Mouse (Mus musculus): ENCODE results near the gene Ank2. TPM values are rescaled to one million over a fixed set of nuclear protein-coding genes. Genes with fewer than 3 reads are reported as not detected.

The Ank2 gene
- total RNA-seq, 2 experiments from 2014 or later: 969 to 1,019 TPM

- DNase-seq (ENCODE audit: low spot score in 2 of 2): no peak
Observed at GRCm38 (mm10) chr3:126921941-126922340, 577.2 kb downstream of the Ank2 start.

GRCm38 (mm10) chr3:126920296-126920695, 578.9 kb downstream of the Ank2 start:
- DNase-seq (ENCODE audit: low spot score in 2 of 2): peak in 1 of 2 experiments; percentile 33
- intact Hi-C loops (cut with DNase I): no loop called here

More at GRCm38 (mm10) chr3:126921941-126922340, 577.2 kb downstream of the Ank2 start:
- intact Hi-C loops (cut with DNase I): no loop called here

- intact Hi-C loops (cut with DNase I): no loop called here
- peak in 1 of 2 experiments; percentile 30 for DNase-seq (ENCODE audit: low spot score in 2 of 2)
Observed at GRCm38 (mm10) chr3:126918805-126919473, 580.2 kb downstream of the Ank2 start.

GRCm38 (mm10) chr3:126916381-126916780, 582.8 kb downstream of the Ank2 start:
- intact Hi-C loops (cut with DNase I): no loop called here
- DNase-seq (ENCODE audit: low spot score in 2 of 2): no peak

- intact Hi-C loops (cut with DNase I): loop anchor here (2.0 to 5.0 kb wide), 3 partner anchors 306 to 1053 kb away; partner anchors contain the start of gene Camk2d
- DNase-seq (ENCODE audit: low spot score in 2 of 2): peak; percentile 59 to 67
Observed at GRCm38 (mm10) chr3:126903543-126903942, 595.6 kb downstream of the Ank2 start.

GRCm38 (mm10) chr3:126886644-126887043, 612.5 kb downstream of the Ank2 start:
- intact Hi-C loops (cut with DNase I): no loop called here
- DNase-seq (ENCODE audit: low spot score in 2 of 2): no peak

GRCm38 (mm10) chr3:126886090-126886489, 613.1 kb downstream of the Ank2 start:
- intact Hi-C loops (cut with DNase I): no loop called here
- no peak for DNase-seq (ENCODE audit: low spot score in 2 of 2)

GRCm38 (mm10) chr3:126878233-126878632, 620.9 kb downstream of the Ank2 start:
- no peak for DNase-seq (ENCODE audit: low spot score in 2 of 2)
- intact Hi-C loops (cut with DNase I): no loop called here

Small RNAs within 50 kb of the gene (microRNA-seq; reads per million reads assigned to microRNA genes)
- gene Gm44494 (0 reads per million in 2 experiments), gene Mir302a (0 to 0.53 reads per million in 2 experiments), gene Mir302b (1.0 to 1.3 reads per million in 2 experiments), gene Mir302c (0.34 to 0.79 reads per million in 2 experiments), gene Mir302d (2.7 to 4.0 reads per million in 2 experiments), gene Mir367 (0 reads per million in 2 experiments)

Other genes starting within 250 kb of the Ank2 start
- gene Larp7, start 54.0 kb upstream of the Ank2 start, total RNA-seq (2021): 10 to 100 TPM; 17.6 to 19.0 TPM
- 1 to 10 TPM; 2.3 to 2.6 TPM for gene Zgrf1, start 54.1 kb upstream of the Ank2 start, total RNA-seq (2021)
- gene Neurog2, start 133.8 kb upstream of the Ank2 start, total RNA-seq (2021): under 1 TPM; 0.35 to 0.53 TPM